Mouse (Mus musculus) MEL (cell line): ENCODE results near the gene Adamts15.

Source experiments
- CHD2 ChIP-seq: IDR thresholded peaks from 2 replicates; pipeline ENCODE4 v1.6.1; 2011; ENCODE audit warnings: low read length, improper control_type of control experiment
- CTCF ChIP-seq, 3 experiments: IDR thresholded peaks in 2 of 3; conservative IDR thresholded peaks in 1 of 3; 2 replicates each; pipeline ENCODE4 v1.5.1; 2011 to 2012; ENCODE audit warnings: low read length in 3 of 3, low read depth in 2 of 3, mild to moderate bottlenecking in 2 of 3, improper control_type of control experiment in 1 of 3, inconsistent platforms in 1 of 3, mixed read lengths in 1 of 3, moderate library complexity in 1 of 3; ENCODE audit not compliant: control insufficient read depth in 1 of 3, insufficient read depth in 1 of 3, poor library complexity in 1 of 3, severe bottlenecking in 1 of 3
- EP300 ChIP-seq, 2 experiments: IDR thresholded peaks; 2 replicates each; pipeline ENCODE4 v1.6.1; 2011; ENCODE audit warnings: improper control_type of control experiment in 2 of 2, low read length in 2 of 2, low read depth in 1 of 2, mild to moderate bottlenecking in 1 of 2
- HCFC1 ChIP-seq: IDR thresholded peaks from 2 replicates; pipeline ENCODE4 v1.6.1; 2012; ENCODE audit warnings: low read depth, mild to moderate bottlenecking, inconsistent platforms, low read length, improper control_type of control experiment, moderate library complexity
- MAX ChIP-seq: IDR thresholded peaks from 2 replicates; pipeline ENCODE4 v1.6.1; 2011; ENCODE audit warnings: low read length, improper control_type of control experiment
- POLR2A ChIP-seq, 2 experiments: IDR thresholded peaks; 2 replicates each; pipeline ENCODE4 v1.6.1; 2011 to 2012; ENCODE audit warnings: low read length in 2 of 2, mild to moderate bottlenecking in 2 of 2, control low read depth in 1 of 2, improper control_type of control experiment in 1 of 2, low read depth in 1 of 2, moderate library complexity in 1 of 2; ENCODE audit not compliant: control insufficient read depth in 1 of 2, insufficient read depth in 1 of 2, poor library complexity in 1 of 2
- TAL1 ChIP-seq: IDR thresholded peaks from 2 replicates; pipeline ENCODE4 v1.6.1; 2012; ENCODE audit warnings: mild to moderate bottlenecking, inconsistent platforms, low read length, moderate library complexity, mixed read lengths
- ZC3H11A ChIP-seq: IDR thresholded peaks from 2 replicates; pipeline ENCODE4 v1.6.1; 2012; ENCODE audit warnings: low read depth, mild to moderate bottlenecking, inconsistent platforms, low read length, improper control_type of control experiment

- TF ChIP-seq TAL1: no peak
- no peak for TF ChIP-seq EP300 (IDR thresholded peaks at IDR 0.05; ENCODE audit: low read depth in 1 of 2, low read length in 2 of 2)
- no peak for TF ChIP-seq CTCF (IDR thresholded peaks at IDR 0.05 in 2 of 3, conservative IDR thresholded peaks at IDR 0.05 in 1 of 3; ENCODE audit: control insufficient read depth in 1 of 3, insufficient read depth in 1 of 3, low read depth in 2 of 3, low read length in 3 of 3, poor library complexity in 1 of 3, severe bottlenecking in 1 of 3)
- no peak for TF ChIP-seq ZC3H11A
- no peak for TF ChIP-seq CHD2
- TF ChIP-seq MAX: no peak
- no peak for TF ChIP-seq HCFC1
- TF ChIP-seq POLR2A (IDR thresholded peaks at IDR 0.05; ENCODE audit: control insufficient read depth in 1 of 2, insufficient read depth in 1 of 2, low read depth in 1 of 2, low read length in 2 of 2, poor library complexity in 1 of 2): no peak
Observed at GRCm38 (mm10) chr9:30879248-30879946, 42.9 kb downstream of the Adamts15 start.
